Mouse (Mus musculus): ENCODE measurements around the gene Sost.

DNA sequence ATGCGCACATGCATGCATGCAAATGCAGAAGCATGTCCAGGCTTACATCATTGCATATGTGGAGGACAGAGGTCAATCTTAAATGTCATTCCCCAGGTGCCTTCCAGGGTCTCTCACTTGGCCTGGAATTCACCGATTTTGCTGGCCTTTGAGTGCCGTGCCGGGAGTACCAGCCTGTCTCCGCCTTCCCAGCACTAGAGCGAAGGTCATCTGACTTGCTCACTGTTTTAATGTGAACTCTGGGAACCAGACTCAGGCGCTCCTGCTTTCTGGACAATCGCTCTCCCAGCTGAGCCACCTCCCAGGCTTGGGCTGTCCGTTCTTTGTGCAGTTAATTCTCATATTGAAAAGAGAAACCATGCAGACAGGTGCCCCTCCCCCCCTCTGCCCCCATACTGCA lies 39.5 kb upstream of the Sost start:
- TF ChIP-seq CTCF (IDR thresholded peaks at IDR 0.05; ENCODE audit: borderline replicate concordance, control insufficient read depth, extremely low read depth, insufficient read depth, low read length, poor library complexity), result no peak
- no peak for TF ChIP-seq POLR2A (IDR thresholded peaks at IDR 0.05; ENCODE audit: control insufficient read depth, extremely low read depth, insufficient read depth, low read length, poor library complexity)

Measured in thymus, adult 2 months (tissue).